Mouse (Mus musculus) heart, adult 2 months (tissue): Measurements from ENCODE around the gene Rps8. TPM values are rescaled to one million over a fixed set of nuclear protein-coding genes. Genes with fewer than 3 reads are reported as not detected.
A peak's percentile ranks its signal among the peaks of the same experiment; 100 is the strongest.

ENCODE experiments used
- DNase-seq, 2 experiments: peaks; one replicate each; pipeline ENCODE4 v3.0.0; 2021
- H3K27ac ChIP-seq: fragments of 200-600 bp; 2 replicates; pipeline ENCODE4 v1.8.1; 2022
- H3K27me3 ChIP-seq: fragments of 200-500 bp; 2 replicates; pipeline ENCODE4 v1.6.1; 2012; ENCODE audit warnings: mild to moderate bottlenecking, low read length, inconsistent platforms, mixed read lengths; ENCODE audit not compliant: control insufficient read depth, insufficient read depth
- H3K36me3 ChIP-seq: fragments of 200-500 bp; 2 replicates; pipeline ENCODE4 v1.6.1; 2012; ENCODE audit warnings: low read length, inconsistent platforms; ENCODE audit not compliant: control insufficient read depth, insufficient read depth
- H3K4me1 ChIP-seq: fragments of 200-500 bp; 2 replicates; pipeline ENCODE4 v1.6.1; 2011; ENCODE audit warnings: low read length; ENCODE audit not compliant: control insufficient read depth, insufficient read depth
- H3K4me3 ChIP-seq: fragments of 200-600 bp; 2 replicates; pipeline ENCODE4 v1.8.1; 2022
- H3K79me2 ChIP-seq: fragments of 200-500 bp; replicated peaks from 2 replicates; pipeline ENCODE4 v1.6.1; 2012; ENCODE audit warnings: mild to moderate bottlenecking, inconsistent platforms, low read length, moderate library complexity, mixed read lengths; ENCODE audit not compliant: control insufficient read depth, insufficient read depth
- H3K9ac ChIP-seq: fragments of 200-500 bp; 2 replicates; pipeline ENCODE4 v1.6.1; 2012; ENCODE audit warnings: low read depth, mild to moderate bottlenecking, control low read depth, inconsistent platforms, low read length, mixed read lengths
- CTCF ChIP-seq: fragments of 200-600 bp; IDR thresholded peaks from 2 replicates; pipeline ENCODE4 v1.8.1; 2022; ENCODE audit warnings: antibody characterized with exemption, mild to moderate bottlenecking, moderate library complexity
- EP300 ChIP-seq: fragments of 200-500 bp; IDR thresholded peaks from 2 replicates; pipeline ENCODE4 v1.6.1; 2011; ENCODE audit warnings: low read depth, low read length, control low read depth; ENCODE audit not compliant: insufficient read depth
- POLR2A ChIP-seq: fragments of 200-500 bp; IDR thresholded peaks from 2 replicates; pipeline ENCODE4 v1.6.1; 2011; ENCODE audit warnings: mild to moderate bottlenecking, low read depth, low read length, control low read depth; ENCODE audit not compliant: insufficient read depth
- WGBS: fragments of 180-500 bp; shearing (Covaris S2); methylation state at CpG from one replicate; pipeline ENCODE4 v1.1.7; 2018; 5-methylcytosine and 5-hydroxymethylcytosine counted together
- intact Hi-C: fragments of 180-260 bp; cut with DNase I; formaldehyde crosslinking; loops from one replicate; pipeline ENCODE4 v1.15.1; 2025
- polyA plus RNA-seq: library from polyadenylated mRNA; depleted of rRNA; stranded (reverse); fragments of >200 nt; gene quantifications from 2 replicates; pipeline ENCODE4 v1.2.3, GENCODE M21; 2012
- total RNA-seq, 2 experiments: library from RNA; stranded (reverse); gene quantifications; 2 replicates each; pipeline ENCODE4 v1.2.3; 2021

Rps8 gene
- total and polyA plus RNA-seq, 3 experiments: 315 to 608 (median 553) TPM

DNA sequence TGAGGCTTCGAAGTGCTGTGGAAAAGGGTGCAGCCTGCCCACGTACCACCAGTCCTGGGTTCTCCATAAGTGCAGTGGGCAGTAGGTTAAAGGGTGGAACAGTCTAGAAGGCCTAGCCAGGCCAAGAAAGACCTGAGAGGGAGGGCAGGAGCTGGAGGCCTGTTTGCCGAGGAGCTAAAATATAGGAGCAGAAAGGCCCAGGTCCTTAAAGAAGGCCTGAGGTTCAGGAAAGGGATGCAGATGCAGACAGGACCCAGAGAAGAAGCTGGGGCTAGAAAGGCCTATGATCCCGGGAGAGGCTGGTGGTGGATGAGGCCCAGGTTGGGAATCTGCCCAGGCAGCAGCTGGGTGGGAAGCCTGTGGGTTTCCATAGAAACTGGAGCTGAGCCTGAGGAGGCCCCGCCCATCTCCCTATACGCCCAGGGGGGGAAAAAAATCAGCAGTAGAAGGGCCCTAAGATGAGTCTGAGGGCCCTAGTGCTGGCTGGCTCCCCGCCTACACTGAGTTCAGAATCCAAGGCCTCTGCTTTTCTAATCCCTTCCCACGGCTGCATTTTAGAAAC, 30.6 kb downstream of the Rps8 start, which contains the start of gene Btbd19:
Gene Btbd19, minus strand, starts transcription at position 378 of the 562 bp plus-strand sequence.
- Histone ChIP-seq H3K27me3 (no peaks in the 10 kb centered on the region), H3K79me2 (no peaks in the 10 kb centered on the region), H3K27ac (peak within 1 kb of the TSS; percentile 99), H3K9ac (peak within 1 kb of the TSS; percentile 56), H3K4me1 (peaks cover 29% of the 10 kb centered on the region), H3K36me3 (no peaks in the 10 kb centered on the region), H3K4me3 (peak within 1 kb of the TSS; percentile 23)
- no peak for TF ChIP-seq POLR2A
- TF ChIP-seq CTCF: no peak
- no peak for TF ChIP-seq EP300
- peak; percentile 84 to 86 for DNase-seq
- 34% methylated on average over 8 of the region's 8 CpGs for WGBS
- intact Hi-C loops: loop anchor here (10.0 kb wide), 1 partner anchor 411 kb away; no protein-coding TSS in a partner anchor

DNA sequence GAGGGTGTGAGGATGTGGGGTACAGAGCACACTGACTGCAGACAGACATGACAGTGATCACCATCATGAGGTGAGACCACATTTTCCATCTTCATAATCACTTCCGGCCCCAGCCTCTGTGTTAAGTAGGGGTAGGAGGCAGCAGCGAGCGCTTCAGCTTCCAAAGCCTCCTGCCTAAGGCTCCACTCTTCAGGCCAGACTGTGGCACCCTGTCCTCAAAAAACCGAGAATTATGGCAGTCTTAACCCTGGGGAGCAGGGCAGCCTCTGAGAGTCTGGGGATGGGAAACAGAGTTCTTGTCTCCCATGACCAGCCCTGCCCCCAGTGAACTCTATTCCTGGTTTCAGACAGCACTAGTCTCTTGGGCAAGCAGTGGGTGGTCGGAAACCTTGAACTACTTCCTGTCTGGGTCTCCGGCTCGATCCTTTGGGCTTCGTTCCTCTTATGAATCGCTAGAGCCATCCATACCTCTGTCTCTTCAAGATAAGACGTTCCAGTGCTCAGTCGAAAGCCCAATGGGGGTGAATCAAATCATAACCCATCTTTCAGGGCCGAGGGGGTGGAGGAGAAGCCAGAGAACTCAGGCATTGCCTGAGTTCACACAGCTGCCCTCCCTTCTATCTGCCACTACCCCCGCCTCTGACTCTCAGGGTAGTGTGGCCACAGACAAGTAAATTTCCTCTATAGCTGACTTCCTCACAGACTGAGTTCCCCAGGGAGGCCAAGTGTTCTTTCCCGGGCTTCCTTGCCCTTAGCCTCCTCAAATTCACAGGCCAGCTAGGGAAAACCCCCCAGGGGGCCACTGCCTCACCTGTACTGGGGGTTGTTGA, 31.3 kb downstream of the Rps8 start:
- TF ChIP-seq POLR2A (0 out of 2 replicates have a peak, but pooled peaks have one; percentile 25), EP300 (no peak)
- DNase-seq: peak; percentile 63 to 74
- Histone ChIP-seq H3K27me3 (no peaks in the 10 kb centered on the region), H3K27ac (peak overlapping the region; percentile 99), H3K4me3 (no peak overlapping the region; the same call in 1 of the 2 replicates), H3K9ac (peak overlapping the region; percentile 42), H3K4me1 (peaks cover 31% of the 10 kb centered on the region), H3K79me2 (no peaks in the 10 kb centered on the region), H3K36me3 (no peaks in the 10 kb centered on the region)
- 31% methylated on average over 14 of the region's 14 CpGs for WGBS
- intact Hi-C loops: loop anchor here (5.0 to 10.0 kb wide), 3 partner anchors 107 to 410 kb away; partner anchors contain the start of gene Eif2b3

DNA sequence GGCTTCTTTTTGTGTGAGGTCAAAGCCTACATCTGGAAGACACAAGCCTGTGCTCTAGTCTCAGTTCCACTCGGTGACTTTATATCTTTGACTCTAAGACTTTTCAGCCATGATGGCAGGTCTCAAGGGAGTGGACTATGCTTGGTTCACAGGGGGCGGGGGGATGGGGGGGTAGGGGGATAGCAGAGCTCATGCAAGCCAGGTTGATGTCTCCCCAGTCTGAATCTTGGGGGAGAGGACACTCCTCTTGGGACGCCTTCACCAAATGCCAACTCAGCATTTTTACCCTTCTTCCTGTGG, 31.9 kb downstream of the Rps8 start:
- intact Hi-C loops: loop anchor here (5.0 to 10.0 kb wide), 3 partner anchors 107 to 409 kb away; partner anchors contain the start of gene Eif2b3
- WGBS: 62% methylated on average over 3 of the region's 3 CpGs
- TF ChIP-seq EP300: no peak
- no peak for TF ChIP-seq POLR2A
- TF ChIP-seq CTCF: no peak
- no peaks in the 10 kb centered on the region for H3K79me2 ChIP-seq
- DNase-seq: no peak
- H3K36me3 ChIP-seq: no peaks in the 10 kb centered on the region
- H3K9ac ChIP-seq: no peak overlapping the region
- no peaks in the 10 kb centered on the region for H3K27me3 ChIP-seq
- peaks cover 33% of the 10 kb centered on the region for H3K4me1 ChIP-seq
- H3K4me3 ChIP-seq: no peak overlapping the region
- H3K27ac ChIP-seq: peak overlapping the region; percentile 99

DNA sequence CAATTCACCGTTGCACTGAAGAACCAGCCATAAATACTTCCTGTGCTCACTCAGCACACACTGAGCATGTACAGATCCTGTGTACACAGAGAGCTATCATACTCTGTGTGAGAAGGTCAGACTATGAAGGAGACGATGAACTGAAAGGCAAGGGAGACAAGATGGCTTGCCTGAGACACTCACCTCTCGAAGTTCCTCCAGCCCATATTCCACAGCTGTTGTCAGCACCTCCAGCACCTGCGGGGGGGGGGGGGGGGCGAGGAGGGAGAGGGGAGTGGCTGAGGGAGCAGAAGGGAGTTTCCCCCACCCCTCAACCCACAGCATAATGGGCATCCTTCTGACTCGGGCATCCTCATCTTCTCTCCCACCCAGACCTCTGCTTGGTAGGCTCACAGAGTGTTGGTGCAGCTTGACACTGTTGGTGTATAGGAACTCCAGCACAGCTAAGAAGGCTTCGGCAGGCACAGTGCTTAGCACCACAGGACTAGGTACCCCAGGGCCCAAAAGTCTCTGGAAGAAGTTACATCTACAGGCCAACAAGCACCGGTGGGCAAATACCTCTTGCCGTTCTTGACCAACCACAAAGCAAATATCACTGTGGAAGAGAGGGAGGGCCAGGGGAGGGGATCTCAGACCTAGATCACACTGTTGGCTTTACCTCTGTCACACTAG, 32.4 kb downstream of the Rps8 start:
- TF ChIP-seq CTCF (no peak), POLR2A (no peak), EP300 (no peak)
- H3K4me1 ChIP-seq: peaks cover 33% of the 10 kb centered on the region
- H3K27me3 ChIP-seq: no peaks in the 10 kb centered on the region
- no peaks in the 10 kb centered on the region for H3K36me3 ChIP-seq
- no peak for DNase-seq
- no peaks in the 10 kb centered on the region for H3K79me2 ChIP-seq
- WGBS: 64% methylated on average over 9 of the region's 9 CpGs
- no peak overlapping the region for H3K4me3 ChIP-seq
- no peak overlapping the region for H3K9ac ChIP-seq
- intact Hi-C loops: loop anchor here (5.0 to 10.0 kb wide), 3 partner anchors 106 to 409 kb away; partner anchors contain the start of gene Eif2b3
- H3K27ac ChIP-seq: peak overlapping the region; percentile 99; the same call in 1 of the 2 replicates

DNA sequence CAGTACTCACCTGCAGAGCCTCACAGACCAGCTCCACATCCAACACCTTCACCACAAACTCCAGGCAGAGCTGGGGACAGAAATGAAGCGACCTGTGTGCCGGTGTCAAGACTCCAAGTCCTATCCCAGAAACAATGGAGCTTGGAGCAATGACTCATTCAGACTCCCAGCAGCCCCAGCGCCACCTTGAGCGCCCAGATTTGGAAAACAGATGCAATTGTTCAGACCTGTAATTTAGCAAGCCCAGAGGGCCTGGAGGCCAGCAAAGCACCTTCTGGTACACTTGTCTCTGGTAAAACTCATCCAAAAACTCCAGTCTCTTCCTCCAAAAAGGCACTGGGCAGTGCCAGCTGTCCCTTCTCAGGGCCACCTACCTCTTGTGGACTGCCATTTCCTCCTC, 33.8 kb downstream of the Rps8 start:
- WGBS: 54% methylated on average over 4 of the region's 4 CpGs
- H3K4me3 ChIP-seq: no peak overlapping the region
- peak overlapping the region; percentile 66 for H3K27ac ChIP-seq
- H3K9ac ChIP-seq: no peak overlapping the region
- no peak for DNase-seq
- H3K4me1 ChIP-seq: peaks cover 31% of the 10 kb centered on the region
- H3K79me2 ChIP-seq: no peaks in the 10 kb centered on the region
- TF ChIP-seq CTCF (no peak), EP300 (no peak), POLR2A (no peak)
- no peaks in the 10 kb centered on the region for H3K27me3 ChIP-seq
- H3K36me3 ChIP-seq: no peaks in the 10 kb centered on the region
- intact Hi-C loops: loop anchor here (5.0 to 10.0 kb wide), 3 partner anchors 105 to 407 kb away; partner anchors contain the start of gene Eif2b3
